Mouse (Mus musculus) urinary bladder, postnatal 4 days (tissue): ENCODE measurements around the gene Pip5k1b.

Source experiments
- DNase-seq, 2 experiments: peaks; one replicate each; pipeline ENCODE4 v3.0.0; 2021 to 2022; ENCODE audit warnings: low spot score in 2 of 2

Gene Pip5k1b

DNA sequence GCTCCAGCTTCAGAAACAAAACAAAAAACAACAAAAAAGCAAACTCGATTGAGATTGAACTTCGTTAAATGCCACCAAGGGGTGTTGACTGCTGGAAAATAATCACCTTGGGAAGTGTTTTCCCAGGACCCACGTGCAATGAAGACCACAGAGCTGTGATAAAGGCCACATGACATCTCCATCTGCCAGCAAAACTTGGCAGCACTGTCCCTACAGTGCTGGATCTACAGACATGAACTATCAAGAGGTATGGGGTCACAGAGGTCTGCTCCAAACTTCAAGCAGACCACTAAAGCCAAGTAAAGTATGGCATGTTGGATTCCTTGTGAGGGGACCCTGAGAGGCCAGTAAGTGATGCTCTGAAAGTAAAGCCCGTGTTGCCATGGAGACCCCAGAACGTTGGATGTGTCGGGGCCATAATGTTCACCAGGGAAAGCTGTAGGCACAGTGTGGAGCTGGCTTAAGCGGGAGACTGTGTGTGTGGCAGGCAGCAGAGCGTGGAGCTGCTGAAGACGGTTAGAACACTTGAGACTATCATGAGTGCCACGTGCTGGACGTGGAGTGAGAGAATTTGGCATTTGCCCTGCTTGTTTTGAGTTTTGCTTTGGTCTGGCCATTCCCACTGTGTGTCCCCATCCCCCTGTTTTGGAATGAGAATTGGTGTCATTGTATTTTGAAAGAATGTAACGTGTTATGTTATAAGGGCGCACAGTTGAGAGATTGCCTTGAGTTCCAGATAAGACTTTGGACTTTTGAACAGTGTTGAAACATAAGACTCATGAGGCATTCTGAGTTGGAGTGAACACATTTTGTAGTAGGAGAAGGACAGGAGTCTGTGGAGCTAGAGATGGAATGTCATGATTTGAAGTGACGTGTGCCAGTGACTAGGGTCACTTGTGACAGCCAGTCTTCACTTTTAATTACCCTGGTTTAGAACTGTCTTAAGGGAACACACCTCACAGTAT, 12.0 kb downstream of the Pip5k1b start:
- DNase-seq = no peak

DNA sequence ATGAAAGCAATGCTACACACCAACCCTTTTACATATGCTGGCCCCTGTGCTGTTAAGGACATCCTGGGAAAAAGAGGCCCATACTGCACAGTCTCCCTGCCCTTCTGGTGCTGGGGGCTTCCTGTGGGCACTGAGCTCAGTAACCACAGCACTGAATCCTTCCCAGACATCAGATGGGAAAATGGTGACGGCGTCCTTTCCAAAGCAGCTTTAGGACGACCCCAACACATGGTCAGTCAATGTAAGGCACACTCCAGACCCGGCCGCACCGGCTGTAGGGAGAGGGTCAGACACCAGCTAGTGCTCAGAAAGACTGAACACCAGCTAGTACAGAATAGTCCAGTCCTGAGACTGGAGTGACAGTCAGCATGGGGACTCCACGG, 13.4 kb downstream of the Pip5k1b start:
- no peak for DNase-seq

DNA sequence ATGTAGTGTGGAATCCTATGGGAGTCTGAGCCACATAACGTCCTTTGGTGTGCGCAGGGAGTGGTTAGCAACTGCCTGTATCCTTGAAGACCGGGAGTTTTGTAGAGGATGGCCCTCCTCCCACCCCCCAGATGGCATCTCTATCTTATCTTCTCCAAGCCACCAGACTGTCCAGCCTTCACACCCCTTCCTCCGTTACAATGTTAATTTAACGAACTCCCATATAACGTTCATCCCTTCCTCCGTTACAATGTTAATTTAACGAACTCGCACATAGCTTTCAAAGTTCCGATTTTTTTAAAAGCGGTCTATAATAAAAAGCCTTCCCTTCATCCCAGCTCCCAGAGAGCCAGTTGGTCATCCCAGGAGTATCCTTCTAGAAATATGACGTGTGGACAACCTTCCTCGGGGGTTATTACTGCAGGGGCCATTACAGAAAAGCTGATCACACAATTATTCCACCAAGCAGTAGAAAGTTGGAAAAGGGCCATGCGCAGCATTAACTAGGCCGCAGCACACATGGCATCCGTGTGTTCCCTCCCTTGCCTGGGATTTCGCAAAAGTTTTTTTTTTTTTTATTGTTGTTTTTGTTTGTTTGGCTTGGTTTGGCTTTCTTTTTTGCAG, 13.9 kb downstream of the Pip5k1b start:
- no peak for DNase-seq

DNA sequence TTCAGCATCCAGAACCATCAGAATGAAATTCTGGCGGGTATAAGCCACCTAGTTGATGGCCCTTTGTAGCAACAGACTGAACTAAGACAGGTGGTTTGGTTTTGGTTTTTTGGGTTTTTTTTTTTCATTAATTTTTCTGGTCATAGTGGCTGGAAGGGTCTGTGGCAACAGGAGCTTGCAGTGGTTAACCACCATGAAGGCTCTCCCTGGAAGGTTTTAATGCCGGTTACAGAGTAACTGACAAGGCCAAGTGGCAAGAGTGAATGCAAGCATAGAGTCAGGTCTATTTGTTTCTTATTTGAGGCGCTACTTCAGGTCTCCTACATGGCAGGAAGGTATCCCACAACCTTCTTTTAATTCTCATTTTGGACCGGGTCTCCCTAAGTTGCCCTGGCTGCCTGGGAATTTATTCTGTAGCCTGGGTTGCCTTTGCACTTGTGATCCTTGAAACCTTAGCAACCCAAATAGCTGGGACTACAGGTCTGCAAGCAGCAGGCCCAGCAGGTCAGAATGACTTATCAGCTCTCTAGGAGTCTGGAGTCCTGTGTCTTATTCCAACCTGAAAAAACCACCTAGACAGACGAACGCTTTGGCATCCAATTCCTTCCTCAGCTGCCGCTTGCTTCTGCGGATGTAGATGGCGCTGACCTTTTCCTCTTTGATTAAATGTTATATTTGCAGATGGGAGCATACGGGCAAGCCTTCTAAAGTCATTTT, 14.6 kb downstream of the Pip5k1b start:
- no peak for DNase-seq

DNA sequence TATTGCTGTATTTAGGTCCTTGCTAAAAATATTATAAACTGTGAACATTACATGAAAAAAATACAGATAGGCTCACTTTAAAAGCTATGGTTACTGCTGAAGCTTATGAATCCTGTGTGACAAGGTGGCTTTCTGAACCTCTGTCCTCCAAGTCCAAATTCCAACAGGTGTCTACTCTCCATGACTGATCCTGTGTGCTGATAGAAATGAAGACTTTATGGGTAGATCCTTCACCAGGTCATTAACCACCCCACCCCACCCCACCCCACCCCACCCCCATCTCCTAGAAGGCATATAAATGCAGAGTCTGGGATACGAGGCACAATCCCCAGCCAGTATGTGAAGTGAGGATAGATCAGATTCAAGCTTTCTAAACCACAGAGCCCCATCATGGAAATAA, 16.6 kb downstream of the Pip5k1b start:
- DNase-seq = no peak

DNA sequence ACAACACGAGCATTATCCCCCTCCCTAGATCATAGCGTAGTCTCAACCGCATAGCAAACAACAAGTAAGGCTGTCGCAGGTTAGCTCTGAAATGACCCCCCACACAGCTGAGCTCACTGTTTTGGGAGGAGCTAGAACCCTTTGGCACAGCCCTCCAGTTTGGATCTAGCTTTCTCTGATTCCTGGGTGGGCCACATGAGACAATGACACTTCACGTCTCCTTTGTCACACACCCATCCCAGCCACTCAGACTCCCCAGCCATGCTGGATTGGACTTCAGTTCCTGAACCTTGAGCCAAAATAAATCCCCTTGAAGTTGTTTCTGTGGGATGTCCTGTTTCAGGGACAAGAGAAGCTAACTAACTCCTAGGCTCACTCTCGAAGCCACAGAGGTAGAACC, 17.5 kb downstream of the Pip5k1b start:
- DNase-seq = no peak

DNA sequence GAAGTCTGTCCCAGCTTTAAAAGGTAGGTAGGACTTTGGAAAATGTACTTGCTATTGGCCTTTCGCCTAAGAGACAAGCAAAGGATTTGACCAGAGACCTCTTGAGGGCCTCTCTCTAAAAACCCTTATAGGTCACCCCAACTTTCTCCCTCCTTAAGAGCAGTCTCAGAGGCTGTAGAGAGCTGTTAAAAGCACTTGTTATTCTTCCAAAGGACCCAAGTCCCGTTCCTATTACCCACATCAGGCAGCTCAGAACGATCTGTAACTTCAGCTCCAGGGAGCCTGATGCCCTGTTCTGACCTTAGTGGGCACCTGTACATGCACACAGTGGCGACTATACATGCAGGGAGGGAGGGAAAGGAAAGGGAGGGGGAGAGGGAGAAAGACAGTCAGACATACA, 18.0 kb downstream of the Pip5k1b start:
- no peak for DNase-seq

DNA sequence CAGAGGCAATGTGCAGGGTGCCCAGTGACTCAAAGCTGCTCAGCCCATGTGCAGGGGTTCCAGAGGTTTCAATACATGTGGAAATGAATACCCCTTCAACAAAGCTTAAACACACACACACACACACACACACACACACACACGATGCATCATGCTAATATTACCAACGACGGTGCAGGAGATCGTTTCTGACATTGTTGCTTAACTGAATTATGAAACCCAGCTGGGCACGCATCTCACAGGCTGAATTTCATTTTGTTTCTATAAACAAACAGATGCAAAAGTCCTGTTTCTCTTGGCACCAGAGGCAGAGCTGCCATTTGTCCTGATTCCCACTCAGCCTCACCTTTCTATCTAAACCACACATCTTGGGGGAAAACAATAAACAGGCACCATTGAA, 18.8 kb downstream of the Pip5k1b start:
- DNase-seq = no peak

DNA sequence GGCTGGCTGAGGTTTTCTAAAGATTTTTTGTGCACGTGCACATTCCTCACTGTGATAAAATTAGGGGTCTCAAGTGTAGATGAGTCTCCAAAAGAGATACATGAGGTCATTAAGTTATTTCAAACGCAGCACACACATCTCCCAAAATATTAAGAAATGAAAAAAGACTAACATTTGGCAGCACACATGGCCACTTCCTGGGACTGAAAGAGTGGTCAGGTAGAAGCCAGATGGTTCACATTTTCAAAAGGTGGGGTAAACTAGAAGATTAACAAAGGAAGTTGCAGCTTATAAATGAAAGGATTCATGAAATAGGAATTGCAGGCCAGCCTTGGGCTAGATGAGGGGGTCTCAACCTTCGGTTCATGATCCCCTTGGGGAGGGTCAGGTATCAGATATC, 19.4 kb downstream of the Pip5k1b start:
- DNase-seq = no peak

DNA sequence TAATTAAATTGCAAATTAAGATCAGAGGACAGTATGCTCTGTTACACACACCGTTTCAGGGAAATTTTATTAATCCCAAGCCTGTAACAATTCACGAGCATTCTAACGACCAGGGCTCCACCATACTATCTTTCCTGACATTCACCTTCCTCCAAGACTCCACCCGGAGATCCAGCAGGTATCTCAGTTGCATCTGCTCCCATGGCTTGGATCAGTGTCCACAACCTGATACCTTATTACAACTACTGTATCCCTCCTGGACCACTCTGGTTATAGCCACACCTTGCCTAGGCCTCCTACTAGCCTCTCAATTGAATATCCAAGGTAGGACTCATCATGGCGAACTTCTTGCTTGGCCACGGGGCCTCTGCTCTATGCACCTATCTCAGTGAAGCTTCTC, 20.5 kb downstream of the Pip5k1b start:
- no peak for DNase-seq

DNA sequence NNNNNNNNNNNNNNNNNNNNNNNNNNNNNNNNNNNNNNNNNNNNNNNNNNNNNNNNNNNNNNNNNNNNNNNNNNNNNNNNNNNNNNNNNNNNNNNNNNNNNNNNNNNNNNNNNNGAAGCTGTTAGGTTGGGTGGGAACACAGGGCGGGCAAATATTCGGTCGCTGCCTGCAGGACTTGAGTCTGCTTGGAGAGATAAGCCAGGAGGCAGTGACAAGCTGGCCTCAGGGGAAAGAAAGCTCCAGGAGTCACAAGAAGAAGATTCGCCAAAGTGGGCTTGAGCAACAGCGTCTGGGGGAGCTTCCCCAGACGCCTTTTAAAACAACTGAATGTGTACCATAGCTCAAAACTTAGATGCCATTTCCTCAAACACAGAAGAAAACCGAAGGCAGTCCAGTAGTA, 20.9 kb downstream of the Pip5k1b start:
- DNase-seq = no peak

DNA sequence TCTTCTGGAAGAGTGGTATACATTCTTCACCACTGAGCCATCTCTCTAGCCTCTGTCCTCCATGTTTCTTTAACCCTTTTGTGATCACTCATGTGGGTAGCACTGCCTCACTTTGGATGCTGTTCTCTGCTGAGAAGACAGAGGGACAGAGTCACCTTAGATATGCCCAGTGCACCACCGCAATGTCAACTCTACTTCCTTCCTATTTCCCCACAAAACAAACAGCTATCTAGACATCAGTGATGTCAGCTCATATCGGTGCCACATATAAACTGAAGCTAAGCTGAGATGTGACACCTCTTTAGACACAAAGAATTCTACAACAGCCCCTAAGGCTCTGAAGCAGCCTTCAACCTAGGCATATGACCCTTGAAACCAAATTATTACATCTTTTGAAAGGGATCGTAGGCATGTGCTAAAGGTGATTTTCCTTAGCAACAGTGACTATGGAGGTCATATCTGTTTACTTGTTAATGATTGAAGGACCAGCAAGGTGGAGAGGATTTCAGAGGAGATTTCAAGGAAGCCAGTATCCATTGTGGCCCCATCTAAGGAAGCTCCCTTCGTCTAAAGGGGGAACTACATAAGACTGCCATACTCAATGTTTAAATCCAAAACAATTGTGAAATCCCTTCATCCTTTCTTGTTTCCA, 26.6 kb downstream of the Pip5k1b start:
- DNase-seq = no peak

DNA sequence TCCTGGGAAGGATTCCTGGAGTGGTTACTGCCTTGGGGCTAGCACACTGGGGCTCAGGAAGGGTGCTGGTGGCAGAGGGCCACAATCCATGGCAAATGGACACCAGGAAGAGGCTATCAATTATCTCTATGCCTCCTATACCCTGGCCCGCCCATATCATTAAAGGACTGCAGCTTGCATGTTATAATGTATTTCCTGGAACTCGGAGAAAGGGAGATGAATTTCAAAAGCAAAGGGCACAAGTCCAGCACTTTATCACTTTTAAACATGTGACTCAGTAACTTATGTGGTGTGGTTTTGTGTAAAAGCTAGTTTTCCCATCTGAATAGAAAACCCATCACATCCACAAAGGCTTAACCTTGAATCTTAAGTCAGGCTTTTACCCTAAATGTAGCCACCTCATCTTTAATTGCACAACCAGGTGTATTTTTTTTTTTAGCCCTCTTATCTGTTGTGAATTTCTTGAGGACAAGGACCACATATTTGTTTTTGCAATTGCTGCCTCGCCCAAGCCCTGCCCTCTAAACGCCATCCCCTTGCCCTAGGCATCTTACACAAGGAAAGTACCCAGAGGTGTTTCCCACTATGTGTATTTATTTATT, 27.4 kb downstream of the Pip5k1b start:
- no peak for DNase-seq

DNA sequence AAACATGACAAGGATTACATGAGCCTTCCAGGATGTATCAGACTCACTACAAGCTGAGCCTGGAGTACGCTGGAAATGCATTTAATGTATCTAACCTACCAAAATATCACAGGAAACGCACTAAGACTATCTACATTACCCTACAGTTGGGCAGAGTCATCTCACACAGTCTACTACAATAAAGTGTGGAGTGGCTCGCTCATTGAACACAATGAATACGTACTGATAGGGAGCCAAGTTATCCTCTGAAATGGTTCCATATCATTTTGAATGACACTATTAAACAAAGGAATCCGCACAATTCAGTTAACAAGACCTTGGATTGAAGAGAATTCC, 28.1 kb downstream of the Pip5k1b start:
- no peak for DNase-seq

DNA sequence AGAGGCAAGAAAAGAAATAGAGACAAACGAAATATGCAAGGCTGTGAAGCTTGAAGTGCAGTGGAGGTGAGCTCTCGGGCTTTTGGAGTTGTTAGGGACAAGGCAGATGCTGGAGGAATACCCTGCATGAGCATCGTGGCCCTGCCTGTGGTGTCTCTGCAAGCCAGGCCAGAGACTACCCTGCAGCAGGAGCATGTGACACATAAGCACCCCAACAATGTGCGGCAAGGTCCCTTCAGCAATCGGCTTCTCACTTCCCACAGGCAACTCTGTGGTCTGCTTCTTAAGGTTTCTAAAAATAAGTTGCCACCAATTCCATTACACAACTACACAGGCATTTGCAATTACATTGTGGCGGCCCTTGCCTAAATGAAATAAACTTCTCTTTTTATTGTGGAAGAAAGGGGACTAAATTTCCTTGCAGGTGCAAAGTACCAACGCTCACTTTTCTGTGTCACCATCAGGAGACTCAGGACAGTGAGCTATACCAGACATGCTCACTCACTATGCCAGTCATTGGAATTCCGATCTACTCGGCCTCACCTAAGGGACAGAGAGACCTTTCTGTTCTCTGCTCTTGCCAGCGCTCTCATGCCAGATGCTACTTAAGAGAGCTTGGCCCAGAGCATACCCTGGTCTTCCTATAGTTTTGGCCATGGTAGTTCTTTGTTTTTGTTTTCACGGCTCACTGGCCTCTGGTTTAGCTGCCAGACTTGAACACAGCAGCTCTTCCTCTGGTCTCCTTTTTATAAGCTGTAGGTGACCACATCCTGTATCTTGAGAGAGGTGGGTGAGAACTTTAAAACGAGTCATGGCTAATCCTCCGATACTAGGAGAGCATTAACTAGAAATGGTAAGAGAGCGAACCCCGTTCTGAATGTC, 28.7 kb downstream of the Pip5k1b start:
- DNase-seq = no peak

DNA sequence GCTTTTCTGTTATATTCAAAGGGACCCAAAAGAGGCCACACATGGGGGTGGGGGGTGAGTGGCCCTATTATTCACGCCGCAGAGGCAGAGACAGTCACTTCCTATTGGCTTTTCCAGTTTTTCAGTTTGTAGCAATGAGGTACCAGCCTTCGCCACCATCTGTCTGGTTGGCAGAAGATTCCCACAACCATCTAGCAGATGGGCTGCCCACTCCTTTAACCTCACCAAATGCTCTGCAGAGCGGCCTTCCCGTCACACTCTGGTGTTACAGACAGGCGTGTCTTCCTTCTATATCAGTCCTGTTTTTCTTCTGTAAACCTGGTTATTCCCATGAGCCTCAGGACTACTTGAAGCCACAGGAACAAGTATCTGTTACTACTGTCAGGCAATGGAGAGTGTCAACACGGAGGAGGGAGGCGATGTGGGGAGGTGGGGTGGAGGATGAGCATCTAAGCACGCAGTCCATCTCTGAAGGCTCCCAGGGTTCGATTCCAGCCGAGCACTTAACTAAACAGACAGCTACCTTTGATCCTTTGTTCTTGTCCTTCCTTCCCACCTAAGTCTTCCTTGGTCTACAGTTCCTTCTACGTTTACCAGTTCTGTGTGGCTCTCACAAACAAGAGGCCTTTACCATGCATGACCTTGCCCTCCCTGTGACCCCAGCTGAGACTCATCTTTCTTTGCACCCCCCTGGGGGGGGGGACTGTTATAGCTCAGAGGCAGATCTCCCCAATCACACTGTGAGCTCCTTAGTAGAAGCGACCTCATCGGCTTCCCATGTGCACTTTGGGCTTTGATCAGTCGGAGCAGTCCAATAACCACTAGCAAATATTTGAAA, 32.0 kb downstream of the Pip5k1b start:
- no peak for DNase-seq

DNA sequence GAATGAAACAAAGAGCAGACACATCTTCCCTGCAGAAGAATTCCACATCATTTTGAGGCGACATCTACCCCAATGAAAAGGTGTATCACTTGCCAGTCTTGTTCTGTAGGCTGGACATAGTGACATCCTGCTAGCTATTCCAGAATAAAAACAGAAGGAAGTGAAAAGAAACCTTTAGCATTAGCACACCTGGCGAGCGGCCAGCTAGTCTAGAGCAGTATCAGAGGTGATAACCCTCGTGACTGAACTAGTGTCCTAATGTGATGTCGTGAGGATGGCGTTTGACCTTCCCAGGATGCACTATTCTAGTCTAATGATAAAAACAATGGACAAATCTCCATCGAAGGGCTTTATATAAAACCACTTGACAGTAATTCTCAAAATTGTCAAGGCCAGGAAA, 33.7 kb downstream of the Pip5k1b start:
- no peak for DNase-seq

DNA sequence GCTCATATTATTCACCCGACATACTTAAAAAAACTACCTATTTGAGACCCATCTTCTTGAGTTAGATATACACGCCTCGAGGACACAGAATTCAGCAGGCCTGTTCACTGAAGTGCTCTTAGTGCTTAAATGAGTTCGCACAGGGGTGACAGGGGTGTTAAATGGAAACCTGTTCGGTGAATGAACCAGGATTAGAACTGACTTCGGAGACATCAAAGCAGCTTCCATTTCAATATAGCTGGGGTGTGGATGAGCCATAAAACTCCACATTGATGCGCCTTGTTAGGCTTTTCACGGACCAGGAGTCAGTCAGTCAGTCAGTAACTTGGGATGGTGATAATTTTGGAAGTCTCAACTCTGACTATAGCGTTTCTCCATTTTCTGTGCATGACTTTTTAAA, 34.5 kb downstream of the Pip5k1b start:
- DNase-seq = no peak

DNA sequence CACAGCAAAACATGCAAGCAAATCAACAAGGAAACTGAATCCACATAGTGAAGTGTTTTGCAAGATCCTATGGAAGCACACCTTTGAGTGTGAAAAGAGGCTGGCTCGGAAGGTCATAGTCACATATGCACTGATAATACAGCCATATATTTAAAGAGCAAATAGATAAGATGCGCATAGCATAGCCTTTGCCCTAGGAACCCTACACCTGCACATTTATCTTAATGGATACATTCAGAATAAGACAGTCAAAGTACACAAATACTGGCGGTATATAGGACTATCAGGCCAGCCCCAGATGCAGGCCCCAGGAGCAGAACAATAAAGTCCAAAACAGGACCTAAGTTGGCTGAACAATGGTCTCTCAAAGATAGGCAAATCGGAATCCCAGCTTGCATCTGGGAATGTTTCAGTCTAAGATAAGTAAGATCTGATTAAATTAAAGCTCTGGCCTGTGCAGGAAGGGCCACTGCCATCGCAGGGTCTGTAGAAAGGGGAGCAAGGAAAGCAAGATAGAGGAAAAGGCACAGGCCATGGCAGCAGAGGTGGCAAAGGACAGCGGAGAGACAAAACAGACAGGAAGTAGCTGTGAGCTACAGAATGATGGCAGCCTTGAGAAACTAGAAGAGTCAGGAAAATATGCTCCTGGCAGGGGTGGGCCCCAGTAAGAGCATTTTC, 35.8 kb downstream of the Pip5k1b start:
- no peak for DNase-seq
